Mouse (Mus musculus): ENCODE measurements at regions not wholly inside any gene's neighbourhood (a gene's known extent, or its start where the extent isn't known, plus 50 kb on each side); places are given as distances from the start of the nearest gene placed in this dataset.
"Not testable (repeated sequence)": the region's sequence is repeated elsewhere in the genome, so short reads cannot be mapped to it uniquely, and the experiment has no call there.

DNA sequence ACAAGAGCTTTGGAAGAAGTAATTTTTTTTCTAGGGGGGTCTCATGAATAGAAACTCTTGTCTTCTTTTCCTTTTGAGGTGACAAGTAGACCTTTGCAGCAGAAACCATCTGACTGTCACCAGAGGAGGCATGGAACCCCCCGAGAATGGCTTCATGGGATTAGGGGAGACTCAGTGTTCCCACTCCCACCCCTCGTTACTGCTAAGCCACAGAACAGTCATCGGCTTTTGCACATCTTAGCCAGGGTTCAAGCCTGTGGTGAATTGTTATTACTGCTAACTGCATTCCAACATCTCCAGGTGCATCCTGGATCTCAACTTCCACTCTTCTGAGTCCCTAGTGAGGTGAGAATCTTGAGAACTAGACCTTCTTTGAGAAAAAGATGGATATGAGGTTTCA is 180.9 kb downstream of the Enc1 start:
- no peak for DNase-seq (ENCODE audit: low spot score)

DNA sequence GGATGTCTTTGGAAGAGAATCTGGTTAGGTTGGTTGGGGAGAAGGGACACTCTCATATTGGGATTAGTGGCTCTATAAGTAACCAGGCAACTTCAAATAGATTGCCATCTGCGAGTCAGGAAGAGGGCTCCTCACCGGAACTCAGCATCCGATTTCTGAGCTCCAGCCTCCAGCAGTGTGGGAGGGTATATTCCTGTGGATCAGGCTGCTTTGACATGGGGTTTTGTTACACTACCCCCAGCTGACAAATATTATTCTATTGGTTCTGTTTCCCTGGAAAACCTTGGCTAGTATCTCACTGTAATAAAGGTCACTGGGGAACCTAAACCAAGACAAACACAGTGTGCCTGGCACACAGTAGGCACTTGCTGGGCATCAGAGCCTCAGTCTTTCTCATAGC is 179.9 kb downstream of the Enc1 start:
- DNase-seq (ENCODE audit: low spot score) = no peak

DNA sequence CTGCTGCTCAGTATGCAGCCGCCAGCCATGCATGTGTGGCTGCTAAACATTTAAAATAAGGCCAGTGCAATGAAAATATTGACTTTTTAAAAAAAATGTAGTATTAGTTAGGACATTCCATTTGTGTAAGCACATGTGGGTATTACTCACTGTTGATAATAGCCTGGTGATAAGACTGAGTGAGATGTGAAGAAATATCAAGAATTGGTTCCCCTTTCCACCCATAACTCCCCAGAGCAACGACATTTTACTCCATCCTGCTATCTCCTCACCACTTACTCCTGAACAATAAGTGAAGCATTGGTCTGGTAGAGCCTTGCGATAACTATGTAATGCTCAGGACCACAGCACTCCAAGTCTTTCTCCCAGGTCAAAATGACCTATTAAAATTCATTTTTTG is 178.2 kb downstream of the Enc1 start:
- DNase-seq (ENCODE audit: low spot score) = no peak

DNA sequence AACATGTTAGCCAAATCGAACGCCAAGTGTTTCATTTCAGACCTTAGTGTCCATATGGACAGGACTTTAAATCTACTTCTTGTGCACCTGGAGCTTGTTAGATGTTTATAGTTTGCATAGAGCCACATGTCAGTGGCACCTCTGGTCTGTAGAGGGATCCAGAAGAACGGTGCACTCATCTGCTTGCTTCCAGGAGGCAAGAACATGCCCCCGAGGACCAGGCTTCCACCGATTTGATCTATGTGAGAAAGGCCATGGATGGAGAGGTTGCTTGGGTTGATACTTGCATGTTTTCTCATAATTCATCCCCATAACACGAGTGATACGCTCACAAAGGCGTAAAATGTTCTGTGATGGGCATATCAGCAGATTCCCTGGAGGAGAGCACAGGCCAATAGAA is 177.8 kb downstream of the Enc1 start:
- DNase-seq (ENCODE audit: low spot score) = no peak

DNA sequence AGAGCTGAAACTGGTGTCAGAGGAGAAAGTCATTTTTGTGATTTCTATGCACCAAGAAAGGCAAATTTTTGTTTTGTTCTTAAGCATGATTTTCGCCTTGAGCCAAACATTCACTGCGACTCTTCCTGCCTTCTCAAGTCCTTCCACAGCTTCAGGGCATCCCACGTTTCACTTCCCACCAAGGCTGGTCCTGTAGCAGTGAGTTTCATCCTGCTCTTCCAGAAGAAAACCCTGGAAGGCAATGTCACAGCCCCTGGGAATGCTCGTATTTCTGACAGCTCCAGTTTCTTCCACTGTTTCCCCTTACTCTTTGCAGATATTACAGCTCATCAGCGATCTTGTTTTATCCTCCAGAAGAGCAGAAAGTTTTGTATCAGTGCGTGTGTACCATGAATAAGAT is 177.2 kb downstream of the Enc1 start:
- no peak for DNase-seq (ENCODE audit: low spot score)

DNA sequence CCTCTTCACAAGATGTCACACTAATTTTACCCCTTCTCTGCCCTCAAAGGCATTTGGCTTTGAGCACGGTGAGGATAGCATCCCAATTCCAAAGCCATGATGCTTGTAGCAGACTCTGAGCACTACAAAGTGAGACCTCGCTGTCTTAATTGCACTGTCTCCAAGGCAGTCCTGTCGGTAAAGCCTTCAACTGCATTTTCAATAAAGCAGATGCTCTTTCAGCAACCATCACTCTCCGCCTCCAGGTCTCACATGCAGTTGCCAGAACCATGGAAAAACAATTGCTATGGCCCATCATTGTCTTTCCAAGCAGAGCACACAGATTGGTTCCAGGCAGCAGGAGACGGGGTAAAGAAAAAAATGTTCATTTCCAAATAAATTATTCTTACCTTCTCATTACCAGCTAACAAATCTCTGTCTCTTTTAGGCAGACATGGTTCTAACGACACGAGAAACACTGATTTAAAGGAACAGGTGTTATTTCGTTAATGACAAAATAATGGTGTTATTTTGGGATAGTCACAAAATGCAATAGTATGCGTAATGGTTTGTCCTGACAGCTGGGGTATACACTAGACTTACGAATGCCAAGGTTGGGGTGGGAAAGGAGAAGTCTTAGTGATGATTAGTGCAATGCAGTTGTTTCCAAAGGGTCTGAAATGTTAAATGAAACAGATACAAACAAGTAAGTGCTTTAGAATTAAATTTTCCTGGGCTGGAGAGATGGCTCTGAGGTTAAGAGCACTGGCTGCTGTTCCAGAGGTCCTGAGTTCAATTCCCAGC is 175.2 kb downstream of the Enc1 start:
- no peak for DNase-seq (ENCODE audit: low spot score)

DNA sequence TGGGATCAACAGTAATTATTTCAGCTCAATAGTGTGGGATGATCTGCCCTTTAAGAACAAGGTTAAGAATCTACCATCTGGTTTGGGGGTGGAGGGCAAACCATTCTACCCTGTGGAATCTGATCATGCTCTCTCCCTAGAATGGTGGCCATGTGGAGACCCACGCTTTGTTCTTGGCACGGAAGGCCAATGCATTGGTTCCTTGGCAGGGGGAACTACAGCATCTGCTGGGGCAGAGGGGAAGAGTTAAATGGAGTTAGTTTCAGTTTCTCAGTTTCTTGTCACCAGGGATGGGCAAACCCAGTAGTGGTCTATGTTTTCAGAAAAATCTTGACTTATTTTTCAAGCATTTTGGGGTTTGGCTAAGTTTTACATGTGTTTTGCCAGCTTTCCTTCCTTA is 174.5 kb downstream of the Enc1 start:
- no peak for DNase-seq (ENCODE audit: low spot score)

DNA sequence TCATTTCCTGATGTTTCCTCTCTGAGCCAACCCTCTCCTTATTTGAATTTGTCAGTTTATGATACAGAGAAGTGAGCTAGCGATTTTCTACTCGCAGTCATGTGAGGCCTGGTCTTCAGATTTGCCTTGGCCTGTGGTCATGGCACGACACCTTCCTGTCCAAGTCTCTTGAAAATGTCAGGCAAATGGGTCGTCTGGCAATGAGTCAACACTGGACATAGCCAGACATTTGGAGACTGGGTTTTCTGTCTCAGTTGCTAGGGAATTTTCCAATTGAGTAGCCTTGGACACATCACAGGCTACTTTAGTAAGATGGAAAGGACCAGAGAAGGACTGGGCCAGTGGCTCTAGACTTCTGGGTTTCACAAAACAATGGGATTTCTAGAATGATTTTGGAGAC is 171.2 kb downstream of the Enc1 start:
- DNase-seq (ENCODE audit: low spot score) = no peak

DNA sequence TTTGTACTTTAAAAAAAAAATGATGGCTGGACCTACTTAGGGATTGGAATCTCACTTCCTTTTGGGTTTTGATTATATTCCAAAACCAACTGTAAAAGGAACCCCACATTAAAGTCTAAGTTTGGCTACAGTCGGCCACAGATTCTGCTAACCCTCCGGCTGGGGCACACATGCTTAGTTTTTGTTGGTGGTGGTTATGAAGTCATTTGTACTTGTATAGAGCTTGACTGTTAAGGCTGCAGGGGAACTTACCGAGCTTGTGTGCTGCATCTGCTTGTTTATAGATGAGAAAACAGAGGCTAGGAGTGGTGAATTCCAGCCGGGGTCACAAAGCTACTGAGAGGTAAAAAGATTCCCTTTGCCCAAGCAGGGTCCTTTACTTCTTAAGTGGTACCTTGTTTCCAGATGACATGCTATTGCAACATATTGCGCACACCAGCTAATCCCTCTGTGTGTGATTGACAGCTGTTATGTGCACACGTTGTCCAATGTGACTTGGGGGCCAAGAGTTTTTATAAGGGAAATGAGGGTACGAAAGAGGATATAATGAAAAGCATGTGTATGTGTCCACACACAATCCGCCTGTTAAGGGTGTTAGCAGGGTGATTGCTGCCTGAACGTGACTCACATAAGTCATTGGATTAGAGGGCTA is 169.8 kb downstream of the Enc1 start:
- DNase-seq (ENCODE audit: low spot score) = no peak

DNA sequence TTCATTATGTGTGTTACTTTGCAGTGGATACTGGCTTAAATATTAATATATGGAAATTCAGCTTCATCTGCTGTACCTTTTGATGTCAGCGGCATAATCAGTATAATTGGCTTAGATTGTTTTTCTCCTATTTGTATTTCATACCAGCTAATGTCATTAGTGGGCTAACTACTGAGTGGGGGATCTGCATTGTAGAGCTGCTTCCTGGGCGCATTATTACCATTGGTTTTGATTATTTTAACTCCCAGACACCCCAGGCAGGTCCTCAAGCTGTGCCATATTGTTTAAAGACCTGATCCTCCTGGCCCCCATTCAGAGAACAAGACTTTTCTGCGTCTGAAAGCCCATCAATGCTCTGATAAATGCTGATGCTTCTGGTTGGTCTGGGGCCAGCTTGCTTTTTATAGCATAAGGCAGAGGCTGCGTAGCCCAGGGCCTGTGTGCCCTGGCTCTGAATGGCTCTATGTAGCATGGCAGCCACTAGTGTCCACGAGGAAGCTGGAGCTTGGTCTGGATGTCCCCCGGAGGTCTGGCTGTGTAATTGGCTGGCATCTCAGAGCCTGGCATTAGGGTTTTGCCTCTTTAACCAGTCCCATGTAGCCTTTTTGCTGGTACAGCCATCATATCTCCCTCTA is 169.1 kb downstream of the Enc1 start:
- no peak for DNase-seq (ENCODE audit: low spot score)

DNA sequence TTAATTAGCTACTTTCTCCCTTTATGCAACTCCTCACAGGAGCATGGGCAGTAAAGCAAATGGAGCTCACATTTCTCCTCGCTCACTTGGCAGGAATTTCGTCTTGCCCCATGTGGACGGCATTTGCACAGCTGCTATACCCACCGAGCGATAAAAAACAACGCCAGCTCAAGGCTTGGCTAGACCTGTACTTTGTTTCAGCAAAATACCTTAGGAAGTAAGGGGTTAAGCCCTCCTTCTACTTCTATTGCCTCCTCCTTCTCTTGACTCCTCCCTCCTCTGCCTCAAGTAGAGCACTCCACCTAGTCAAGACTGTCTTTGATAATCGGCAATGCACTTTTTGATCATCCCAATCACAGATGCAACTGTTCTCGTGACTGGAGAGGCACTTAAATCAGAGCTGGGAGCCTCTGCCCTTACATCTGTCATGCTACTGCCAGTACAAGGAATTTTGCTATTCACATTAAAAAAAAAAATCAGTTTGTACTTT is 168.4 kb downstream of the Enc1 start:
- DNase-seq (ENCODE audit: low spot score) = no peak

DNA sequence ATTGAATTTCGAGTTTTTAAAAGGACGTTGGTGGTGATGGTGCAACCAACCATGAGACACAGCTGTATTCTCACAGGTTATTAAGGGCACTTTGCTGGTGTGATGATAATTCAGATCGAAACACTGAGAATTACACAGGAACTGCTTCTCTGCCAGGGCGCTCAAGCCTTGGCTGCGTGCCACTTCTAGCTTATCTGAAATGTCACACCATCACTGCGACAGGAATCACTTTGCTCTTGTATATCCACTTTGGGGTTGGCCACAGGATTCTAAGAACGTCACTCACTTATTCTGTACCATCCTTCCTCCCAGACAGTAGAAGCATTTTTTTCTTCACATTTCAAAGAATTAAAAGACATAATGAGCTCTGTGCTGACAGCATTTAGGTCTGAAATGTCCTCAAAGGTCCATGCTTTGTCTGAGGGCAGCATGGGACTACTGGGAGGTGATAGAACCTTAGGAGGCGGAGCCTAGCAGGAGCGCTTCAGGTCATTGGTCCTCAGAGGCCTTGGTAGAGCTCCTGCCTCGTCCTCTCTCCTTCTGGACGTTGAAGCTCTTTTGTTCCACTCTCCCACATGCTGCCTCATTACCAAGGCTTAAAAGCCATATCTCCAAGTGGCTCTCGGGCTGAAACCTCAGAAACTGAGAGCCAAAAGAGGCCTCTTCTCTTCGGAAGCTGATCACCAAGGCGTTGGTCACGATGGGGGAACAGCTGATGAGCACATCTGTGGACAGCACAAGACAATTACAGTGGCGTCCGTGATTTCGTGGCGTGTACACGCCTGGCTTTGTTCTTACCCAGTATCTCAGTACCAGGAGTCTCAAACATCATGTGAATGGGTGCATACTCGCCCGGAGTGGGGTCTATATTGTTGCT is 167.7 kb downstream of the Enc1 start:
- no peak for DNase-seq (ENCODE audit: low spot score)

DNA sequence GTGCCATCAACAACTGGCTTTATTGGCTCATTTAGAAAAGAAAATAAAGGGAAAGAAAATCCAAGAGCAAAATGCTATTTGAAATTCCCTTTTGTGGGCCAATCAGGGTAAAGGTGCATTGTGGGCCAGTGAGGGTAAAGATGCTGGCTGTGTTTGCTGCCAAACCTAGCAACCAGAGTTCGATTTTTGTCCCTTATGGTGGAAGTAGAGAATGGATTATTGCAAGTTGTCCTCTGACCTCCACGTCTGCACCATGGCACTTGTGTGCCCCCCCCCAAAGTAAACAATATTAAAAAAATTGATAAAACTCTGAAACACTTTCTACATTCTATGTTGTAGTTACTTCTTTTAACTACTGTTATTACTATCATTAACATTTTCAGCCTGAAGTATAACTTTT is 166.9 kb downstream of the Enc1 start:
- no peak for DNase-seq (ENCODE audit: low spot score)

DNA sequence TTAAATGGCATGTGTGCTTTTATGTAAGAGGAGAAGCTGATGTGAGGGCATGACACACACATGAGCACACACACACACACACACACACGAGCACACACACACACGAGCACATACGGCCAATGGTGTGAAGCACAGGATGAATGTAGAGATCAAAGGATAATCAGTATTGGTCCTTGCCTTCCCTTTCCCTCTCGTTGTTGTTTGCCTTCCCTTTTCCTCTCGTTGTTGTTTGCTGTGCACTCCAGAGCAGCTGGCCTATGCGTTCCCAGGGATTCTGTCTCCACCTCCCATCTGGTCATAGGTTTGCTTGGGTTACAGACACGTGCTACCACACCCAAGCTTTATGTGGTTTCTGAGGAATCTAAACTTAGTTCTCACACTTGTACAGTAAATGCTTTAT is 165.8 kb downstream of the Enc1 start:
- no peak for DNase-seq (ENCODE audit: low spot score)

DNA sequence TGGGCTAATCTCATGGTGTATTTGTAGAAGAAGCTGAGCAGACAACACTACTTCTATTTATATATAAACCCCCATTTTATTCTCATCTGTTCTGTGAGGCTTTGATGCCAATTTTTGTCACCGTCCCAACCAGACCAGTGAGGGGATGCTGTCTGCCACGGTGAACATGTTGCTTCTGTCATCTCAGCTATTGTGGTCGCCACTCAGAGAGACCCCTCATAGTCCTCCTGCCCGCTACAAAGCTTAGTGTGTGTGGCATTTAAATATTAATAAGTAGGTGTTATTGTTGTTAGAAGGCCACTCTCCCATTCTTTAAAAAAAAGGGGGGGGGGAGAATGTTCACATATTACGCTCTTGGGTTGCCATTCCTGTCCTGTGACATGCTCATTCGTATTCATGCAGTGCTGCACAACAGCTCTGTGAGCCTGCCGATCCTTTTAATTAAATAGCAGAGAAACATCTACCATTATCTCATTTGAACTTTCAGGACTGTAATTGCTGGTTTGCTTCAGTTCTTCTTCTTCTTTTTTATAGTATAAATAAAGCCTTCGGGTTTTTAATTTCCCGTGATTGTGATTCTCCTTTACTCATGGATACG is 161.4 kb downstream of the Enc1 start:
- DNase-seq (ENCODE audit: low spot score) = no peak

DNA sequence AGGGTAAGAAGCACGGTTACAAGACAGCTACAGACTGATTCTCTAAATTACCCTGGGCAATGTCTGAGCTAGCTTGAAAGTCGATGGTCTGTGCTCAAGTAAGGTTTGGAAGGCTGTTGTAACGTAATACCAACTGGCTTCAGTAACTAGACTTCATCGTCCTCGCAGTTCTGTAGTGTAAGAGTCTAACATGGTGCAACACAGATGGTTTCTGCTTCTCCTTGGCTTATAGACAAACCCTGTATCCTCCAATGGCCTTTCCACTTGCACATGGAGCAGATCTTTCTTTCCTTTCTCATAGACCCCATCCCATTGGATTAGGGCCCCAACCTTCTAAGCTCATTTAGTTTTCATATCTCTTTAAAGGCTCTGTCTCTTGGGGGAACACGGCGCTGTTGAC is 160.7 kb downstream of the Enc1 start:
- DNase-seq (ENCODE audit: low spot score) = no peak

DNA sequence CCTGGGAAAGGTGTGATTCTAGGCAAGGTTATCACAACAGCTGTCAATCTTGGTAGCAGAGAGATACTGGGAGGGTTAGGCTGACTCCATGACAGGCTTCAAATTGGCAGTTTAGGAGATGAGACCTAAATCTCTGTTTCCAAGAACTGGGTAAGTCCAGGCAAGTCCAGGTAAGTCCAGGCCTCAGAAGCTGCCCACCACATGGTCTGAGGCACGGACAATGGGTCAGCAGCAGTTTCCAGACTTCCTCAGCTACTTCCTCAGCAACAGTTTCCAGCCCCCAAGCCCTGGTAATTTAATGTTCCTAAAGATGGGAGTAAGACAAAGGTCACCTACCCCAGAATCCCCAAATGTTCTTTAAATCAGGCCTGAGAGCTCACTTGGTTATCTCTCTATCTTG is 157.1 kb downstream of the Enc1 start:
- DNase-seq (ENCODE audit: low spot score) = no peak

DNA sequence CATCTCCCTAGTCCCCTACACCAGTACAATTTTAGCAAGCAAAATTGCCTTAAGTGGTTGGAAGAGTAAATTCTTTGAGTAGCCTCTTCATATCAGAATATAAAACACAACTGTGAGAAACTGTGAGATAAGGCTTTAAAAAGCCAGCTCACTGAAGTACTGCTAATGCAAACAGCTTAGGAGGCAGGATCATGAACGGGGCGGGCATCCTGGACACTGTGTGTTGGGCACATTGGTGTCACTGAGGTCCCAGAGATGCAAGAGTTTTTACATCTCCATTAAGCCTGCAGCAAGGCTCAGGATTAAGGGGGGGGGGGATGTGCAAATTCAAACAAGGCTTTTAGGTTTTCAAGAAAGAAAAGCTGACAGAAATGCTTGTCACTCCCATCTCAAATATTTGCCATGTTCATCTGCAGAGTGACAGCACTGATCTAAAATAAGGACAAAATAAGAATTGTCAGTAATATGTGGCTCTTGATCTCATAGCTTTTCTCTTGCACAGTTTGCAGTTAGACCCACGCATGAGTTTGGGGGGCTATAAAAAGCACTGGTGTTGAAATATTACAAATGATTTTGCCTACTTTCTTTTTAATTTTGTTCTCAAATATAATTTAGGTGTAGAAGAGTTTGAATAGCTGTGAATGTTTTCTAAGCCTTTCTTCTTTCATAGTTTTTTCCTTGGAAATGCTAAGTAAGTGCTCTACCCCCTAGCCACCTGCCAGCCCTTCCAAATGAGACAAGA is 156.2 kb downstream of the Enc1 start:
- DNase-seq (ENCODE audit: low spot score) = no peak

DNA sequence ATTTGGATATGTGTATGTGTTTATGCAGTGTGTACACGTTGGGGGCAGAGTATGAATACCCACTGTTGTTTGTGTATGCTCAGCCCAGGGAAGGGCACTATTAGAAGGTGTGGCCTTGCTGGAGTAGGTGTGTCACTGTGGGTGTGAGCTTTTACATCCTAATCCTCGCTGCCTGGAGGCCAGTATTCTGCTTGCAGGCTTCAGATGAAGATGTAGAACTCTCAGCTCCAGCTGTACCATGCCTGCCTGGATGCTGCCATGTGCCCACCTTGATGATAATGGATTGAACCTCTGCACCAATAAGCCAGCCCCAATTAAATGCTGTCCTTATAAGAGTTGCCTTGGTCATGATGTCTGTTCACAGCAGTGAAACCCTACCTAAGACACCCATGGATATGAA is 155.4 kb downstream of the Enc1 start:
- not testable (repeated sequence) for DNase-seq (ENCODE audit: low spot score)

DNA sequence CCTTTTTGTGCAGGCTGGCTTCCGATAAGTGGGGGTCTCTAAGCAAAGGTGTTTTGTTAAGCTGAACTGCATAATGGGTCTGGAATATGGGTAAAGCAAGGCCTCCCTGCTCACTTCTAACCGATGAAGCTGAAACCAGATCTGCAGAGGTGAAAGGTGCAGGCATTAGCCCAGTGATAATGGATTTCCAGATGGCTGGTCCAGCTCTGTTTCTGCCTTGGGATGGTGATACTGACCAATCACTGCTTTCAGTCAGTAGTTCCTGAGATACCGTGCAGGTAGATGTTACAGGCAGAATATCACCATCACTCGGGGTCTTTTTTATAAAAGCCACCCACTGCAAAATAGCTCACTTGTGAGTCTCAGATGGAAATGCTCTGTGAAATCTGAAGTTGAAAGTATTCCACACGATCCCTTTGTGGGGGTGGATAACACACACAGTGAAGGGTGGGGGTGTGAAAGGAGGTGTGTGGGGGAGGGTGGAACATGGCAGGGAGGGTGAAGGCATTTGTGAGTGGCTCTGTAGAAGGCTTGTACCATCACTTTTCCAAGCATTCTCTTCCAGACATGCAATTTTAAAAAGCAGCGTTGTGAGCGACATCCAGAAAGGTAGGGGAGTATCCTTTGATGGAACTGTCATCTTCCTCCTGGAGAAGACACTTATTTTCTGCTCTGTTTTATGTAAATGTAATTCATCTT is 154.0 kb downstream of the Enc1 start:
- no peak for DNase-seq (ENCODE audit: low spot score)

DNA sequence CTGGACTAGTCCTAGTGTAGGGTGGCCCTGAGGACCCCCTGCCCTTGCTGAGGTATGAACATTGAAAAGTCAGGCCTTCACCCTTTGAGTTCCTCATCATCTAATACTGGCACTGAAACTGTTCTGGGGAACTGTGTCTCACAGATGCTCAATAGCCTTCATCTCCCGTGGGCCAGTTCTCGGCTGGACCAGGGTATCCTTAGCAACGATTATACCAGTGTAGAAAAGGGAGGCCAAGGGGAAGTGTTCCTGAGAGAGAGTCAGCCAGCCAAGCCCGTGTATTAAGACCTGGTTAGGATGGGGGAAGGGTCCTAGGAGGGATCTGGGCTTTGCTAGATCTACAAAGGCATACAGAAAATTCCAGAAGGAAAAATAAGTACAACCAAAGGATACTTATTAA is 153.2 kb downstream of the Enc1 start:
- DNase-seq (ENCODE audit: low spot score) = no peak
